Mouse (Mus musculus) lung, postnatal 0 days (tissue): ENCODE measurements around the gene Ephb2.

ENCODE experiments used
- CTCF ChIP-seq: IDR thresholded peaks from 2 replicates; pipeline ENCODE4 v1.5.1; 2016; ENCODE audit warnings: antibody characterized with exemption, mild to moderate bottlenecking
- EP300 ChIP-seq: IDR thresholded peaks from 2 replicates; pipeline ENCODE4 v1.6.1; 2016; ENCODE audit warnings: antibody characterized with exemption, mild to moderate bottlenecking, control low read depth

DNA sequence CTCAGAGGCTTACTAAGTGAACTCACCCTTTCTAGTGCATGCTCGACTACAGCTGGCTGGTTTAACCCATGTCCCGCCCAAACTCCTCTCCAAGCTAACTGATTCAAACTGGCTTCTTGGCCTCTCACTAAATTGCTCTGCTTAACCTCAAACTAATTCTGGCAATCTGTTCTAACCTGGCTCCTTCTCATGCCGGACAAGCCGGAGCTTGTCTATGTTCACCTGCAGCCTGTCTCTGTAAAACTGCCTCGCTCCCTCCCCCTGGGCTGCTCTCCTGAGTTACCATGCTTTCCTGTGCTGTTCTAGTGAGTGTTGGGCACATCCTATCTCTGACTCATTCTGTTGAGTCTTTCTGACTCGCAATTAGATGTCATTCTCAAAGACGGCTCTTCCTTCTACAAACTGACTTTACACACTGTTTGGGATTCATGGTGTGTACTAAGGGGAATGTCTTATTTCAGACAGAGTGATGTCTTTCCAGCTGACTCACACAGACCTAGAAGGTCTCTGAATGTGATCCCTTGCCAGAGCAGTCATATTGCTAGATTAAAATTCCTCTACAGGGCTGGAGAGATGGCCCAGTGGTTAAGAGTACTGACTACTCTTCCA, 237.4 kb downstream of the Ephb2 start:
- no peak for TF ChIP-seq CTCF
- TF ChIP-seq EP300 = no peak
